Mouse (Mus musculus): Measurements from ENCODE around the gene Htra1. TPM values are rescaled to one million over a fixed set of nuclear protein-coding genes. Genes with fewer than 3 reads are reported as not detected.

Htra1 gene
- total RNA-seq, 2 experiments from 2014 or later, result not detected

DNA sequence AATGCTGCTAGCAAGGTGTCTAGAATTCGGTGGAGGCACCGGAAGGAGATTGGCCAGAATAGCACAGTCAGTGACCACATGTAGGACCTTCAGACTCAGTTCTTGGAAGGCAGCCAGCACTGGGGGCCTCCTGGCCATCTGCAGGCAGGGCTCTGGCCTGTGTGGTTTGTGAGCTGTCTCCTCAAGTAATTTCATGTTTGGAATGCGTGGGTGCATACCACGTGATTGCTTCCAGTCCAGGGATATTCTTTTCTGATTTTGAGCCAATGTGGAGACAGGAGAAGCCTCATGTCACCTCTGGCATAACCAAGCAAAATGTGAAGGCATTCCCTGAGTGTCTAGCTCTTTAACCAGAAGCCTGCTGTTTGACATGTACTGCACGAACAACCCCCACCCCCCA, 28.8 kb downstream of the Htra1 start:
- ATAC-seq (replicated peaks; ENCODE audit: poor library complexity, severe bottlenecking), result no peak

DNA sequence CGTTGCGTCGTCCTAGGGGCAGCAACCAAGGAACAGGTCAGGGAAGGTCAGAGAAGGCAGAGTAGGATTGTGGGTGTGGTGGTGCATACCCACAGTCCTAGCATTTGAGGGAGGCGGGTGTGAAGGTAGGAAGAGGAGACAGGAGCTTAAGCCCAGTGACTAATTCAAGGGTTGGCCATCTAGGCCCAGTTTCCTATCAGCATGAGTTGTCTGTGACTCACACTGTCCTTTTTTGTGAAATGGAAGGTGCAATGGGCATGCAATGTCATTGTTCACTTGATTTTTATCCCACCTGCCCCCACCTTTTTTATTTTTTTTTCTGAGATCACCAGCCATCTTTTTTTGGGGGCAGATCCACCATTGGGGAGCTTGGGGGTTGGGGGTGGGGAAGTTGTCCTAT, 29.5 kb downstream of the Htra1 start:
- no peak for ATAC-seq (replicated peaks; ENCODE audit: poor library complexity, severe bottlenecking)

DNA sequence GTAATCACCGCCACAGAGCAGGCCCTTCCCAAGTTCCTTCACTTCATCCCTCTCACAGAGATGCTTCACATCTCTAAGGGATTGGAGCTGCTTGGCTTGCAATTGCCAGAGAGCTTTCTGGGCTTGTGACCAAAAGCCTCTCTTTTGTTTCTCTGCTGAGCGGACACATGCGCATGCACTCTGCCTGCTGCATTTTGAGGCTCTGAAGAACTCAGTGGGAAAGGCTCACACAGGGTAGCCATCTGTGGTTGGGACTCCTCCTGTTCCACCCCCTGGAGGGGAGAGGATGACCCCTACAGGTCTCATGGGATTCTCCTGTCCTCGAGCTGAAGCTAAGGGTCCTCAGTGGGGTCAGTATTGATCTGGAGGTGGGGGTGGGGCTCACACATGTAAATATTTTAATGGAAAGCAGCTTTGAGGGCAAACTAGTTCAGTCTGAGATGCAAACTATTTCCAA, 30.0 kb downstream of the Htra1 start:
- no peak for ATAC-seq (replicated peaks; ENCODE audit: poor library complexity, severe bottlenecking)

DNA sequence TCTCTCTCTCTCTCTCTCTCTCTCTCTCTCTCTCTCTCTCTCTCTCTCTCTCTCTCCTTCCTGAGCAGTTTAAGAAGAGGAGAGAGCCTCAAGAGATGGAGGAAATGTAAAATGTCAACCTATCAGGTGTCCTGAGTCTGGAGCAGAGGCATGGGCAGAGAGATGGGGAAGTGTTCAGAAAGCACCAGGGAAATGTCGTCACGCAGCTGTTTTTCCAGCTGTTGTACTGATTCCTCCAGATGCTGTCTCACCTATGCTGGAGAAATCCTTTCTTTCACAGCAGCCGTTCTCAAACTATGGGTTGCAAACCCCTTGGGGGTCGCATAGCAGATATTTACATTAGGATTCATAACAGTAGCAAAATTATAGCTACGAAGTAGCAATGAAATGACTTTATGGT, 30.5 kb downstream of the Htra1 start:
- no peak for ATAC-seq (replicated peaks; ENCODE audit: poor library complexity, severe bottlenecking)

DNA sequence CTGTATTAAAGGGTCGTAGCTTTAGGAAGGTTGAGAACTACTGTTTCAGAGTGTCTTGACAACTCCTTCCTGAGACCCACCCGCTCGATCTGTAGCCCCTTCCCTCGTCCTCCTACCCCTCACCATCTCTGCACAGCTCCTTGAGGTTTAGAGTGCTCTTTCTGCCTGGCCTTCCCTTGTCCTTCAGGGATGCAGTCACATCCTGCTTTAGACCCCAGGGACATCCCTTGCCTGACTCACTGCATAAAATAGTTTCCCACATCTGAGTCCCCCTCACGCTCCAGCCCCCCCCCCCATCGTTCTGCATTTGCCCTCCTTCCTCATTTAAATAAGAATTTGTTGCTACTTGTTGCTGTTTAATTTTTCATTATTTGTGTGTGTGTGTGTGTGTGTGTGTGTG, 31.0 kb downstream of the Htra1 start:
- ATAC-seq (replicated peaks; ENCODE audit: poor library complexity, severe bottlenecking), result no peak

DNA sequence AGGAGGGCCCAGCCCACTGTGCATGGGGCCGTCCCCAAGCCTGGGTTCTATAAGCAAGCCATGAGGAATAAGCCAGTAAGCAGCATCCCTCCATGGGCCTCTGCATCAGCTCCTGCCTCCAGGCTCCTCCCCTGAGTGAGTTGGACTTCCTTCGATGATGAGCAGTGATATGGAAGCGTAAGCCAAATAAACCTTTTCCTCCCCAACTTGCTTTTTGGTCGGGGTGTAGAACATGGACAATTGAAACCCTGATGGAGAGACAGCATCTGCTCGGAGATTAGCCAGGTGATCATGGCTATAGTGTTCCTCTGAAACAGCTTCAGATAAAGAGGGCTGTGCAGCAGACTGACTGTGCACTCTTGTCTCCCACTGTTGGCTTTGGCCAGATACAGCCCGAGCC, 32.0 kb downstream of the Htra1 start:
- ATAC-seq (replicated peaks; ENCODE audit: poor library complexity, severe bottlenecking), result no peak

DNA sequence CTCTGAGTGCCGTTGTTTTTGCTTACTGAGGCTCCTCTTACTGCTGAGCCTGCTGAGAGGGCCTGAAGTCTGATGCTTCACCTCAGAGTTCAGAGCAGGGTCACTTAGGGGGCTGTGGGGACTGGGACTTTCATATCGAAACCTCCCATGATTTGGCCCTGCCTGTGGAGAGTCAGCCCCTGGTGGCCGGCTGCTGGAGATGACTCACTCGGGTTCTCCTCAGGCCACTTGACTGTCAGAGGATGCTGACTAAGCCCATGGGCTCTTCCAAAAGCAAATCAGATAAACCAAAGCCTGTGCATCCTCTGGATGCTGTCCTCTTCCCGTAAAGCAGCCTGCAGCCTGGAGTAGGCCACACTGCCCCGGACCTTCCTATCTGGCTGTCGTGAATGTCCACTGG, 32.6 kb downstream of the Htra1 start:
- no peak for ATAC-seq (replicated peaks; ENCODE audit: poor library complexity, severe bottlenecking)

DNA sequence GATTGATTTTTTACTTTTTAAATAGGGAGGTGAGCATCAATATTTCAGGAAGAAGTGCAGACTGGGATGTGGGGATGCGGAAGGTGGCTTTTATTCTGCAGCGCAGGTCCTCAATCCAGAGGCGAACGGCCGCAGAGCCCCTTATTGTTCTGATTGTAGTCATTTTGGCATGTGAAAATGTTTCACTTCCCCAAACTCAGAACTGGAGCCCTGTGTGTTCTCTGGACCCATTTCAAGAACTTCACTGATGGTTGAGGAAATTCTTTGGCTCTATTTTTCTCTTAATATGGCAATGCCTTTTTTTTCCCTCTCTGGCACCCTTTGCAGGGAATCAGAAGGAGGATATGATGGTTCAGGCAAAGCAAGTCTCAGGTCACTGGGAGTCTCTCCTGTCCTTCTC, 33.2 kb downstream of the Htra1 start:
- peak; percentile 50 for ATAC-seq (replicated peaks; ENCODE audit: poor library complexity, severe bottlenecking)

DNA sequence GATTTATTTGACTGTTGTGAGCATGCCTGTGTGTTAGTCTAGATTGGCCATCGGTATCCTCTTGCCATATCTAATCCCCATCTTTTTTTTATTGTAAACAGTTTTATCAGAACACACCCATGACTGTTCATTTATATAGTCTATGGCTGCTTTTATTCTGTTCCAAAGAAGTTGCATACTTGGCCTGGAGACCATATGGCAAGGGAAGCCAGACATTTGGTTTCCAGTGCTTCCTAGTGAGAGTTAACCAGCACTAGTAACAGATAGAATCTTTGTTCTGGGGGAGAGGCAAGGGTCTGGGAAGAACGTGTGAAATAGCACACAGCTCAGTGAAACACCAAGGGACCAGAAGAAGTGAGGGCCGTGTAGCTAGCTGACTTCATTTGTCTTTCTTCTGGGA, 33.6 kb downstream of the Htra1 start:
- no peak for ATAC-seq (replicated peaks; ENCODE audit: poor library complexity, severe bottlenecking)

DNA sequence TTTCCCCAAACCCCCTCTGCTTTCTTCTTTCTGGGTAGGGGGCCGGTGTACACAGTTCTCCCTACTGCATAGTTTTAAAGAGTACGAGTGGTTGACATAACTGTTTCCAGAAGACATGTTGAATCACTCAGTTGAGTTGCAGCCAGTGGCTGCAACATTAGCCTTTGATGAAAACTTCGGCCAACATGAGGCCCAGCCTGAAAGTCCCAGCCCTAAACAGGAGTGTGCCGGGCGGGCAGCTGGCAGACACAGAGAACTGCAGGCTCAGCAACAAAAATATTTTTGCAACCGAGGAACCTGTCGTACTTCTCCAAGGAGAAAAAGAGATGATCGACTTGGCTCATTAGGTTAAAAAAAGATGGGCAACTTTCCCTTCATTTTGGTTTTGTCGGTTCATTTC, 36.9 kb downstream of the Htra1 start:
- no peak for ATAC-seq (replicated peaks; ENCODE audit: poor library complexity, severe bottlenecking)

DNA sequence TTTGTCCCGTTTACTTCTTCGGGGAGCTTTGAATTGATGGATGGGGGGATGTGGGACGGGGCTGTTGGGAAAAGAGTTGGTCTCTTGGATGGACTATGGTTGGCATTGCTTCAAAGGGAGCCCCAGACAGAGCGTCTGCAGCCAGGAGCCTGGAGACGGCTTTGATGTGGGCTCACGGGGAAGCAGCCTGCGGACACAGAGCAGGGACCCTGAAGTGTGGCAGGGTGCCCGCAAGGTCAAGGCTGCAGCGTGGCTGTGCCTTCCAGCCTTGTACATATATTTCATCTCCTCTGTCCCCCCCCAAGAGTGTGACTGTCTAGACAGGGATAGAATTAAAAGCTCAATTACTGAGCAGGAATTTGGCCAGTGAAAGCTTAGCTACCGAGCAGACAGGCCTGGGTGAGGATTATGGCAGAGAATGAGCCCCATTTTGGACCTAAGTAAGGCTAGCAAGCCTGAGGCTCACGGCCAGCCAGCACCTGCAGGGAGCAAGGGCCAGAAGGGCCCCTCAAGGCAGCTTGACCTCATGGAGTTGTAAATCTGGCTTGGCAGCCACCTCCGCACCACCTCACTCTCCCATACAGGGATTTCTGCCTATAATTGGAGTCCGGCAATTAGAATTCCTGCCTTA, 40.5 kb downstream of the Htra1 start:
- ATAC-seq (replicated peaks; ENCODE audit: poor library complexity, severe bottlenecking), result no peak

DNA sequence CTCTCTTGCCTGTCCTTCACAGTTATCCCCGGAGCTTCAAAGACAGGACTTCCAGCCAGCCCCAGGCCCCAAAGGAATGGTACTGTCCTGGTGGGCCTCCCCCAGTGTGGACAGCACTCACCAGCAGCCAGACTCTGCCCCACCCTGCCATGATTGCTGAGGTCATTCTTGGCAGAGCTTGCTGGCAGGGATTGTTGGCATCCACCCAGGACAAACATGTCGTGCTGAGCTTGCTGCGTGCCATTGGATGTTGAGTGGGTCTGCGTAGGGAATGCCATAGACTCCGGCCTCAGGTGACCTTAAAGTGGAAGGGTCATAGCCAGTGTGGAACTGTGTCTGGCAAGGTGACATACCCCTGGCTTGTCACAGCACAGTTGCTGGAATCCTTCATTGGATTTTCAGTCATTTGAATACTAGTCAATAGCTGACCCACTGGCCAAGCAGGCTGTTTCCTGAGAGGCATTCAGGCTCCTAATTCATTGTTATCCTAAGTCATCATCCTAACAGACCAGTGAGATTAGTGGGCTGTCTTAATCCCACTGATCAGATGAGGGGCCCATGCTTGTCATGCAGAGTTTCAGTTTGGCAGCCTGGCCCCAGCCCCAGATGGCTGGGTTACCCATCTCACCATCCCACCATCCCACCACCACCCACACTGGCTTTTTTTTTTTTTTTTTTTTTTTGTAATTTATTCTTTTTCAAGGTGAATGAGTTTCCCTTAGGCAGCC, 42.0 kb downstream of the Htra1 start:
- no peak for ATAC-seq (replicated peaks; ENCODE audit: poor library complexity, severe bottlenecking)

DNA sequence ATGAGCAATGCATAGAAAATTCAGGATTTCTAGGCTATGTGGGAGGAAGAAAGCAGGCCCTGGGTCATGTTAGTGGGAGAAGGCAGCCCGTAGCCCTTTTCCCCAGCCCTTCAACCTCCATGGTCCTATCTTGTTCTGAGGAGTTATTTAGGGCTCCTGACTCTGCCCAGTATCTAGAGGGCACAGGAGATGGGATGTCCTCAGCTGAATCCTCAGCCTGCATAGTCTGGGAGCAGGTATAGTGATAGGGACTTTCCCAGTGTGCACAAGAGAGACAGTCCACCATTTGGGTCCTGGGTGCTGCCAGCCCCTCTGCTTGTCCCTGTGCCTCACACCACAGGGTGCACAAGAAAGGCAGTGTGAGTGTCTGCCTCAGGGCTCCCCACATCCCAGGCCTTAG, 42.6 kb downstream of the Htra1 start:
- ATAC-seq (replicated peaks; ENCODE audit: poor library complexity, severe bottlenecking), result no peak

DNA sequence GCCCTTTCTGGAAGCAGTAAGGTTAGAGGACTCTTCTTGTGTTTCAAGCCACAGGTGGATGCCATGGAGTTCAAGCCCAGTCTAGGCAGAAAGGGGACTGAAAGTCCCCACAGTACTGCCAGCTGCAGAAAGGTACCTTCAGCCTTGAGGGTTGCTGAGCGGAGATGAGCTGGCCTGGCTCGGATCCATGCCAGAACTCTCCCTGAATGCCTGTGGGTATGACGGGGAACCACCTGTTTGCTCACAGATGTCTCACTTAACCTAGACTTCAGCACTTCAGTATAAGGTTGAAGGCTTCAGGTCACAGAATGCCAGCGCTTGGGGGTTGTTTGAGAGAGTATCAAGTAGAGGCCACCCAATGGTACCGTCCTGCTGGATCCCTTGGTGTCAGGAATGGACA, 44.2 kb downstream of the Htra1 start:
- ATAC-seq (replicated peaks; ENCODE audit: poor library complexity, severe bottlenecking), result no peak

DNA sequence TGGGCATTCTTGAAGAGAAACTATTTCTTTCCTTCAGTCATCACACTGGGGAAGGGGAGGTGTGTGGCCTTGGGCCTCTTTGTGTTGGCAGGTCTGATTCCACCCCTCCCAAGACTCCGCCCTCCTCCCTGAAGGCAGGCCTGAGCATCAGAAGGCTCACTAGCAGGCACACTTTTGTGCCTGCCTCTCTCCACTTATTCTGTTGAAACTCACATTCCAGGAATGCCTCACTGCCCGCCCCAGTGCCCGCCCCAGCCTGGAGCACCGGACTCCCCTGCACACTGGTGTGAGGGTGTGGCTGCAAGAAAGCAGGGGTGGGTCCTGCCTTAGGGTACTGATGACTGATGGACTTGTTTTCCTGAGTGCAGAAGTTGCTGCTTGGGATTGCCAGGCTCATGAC, 46.5 kb downstream of the Htra1 start:
- ATAC-seq (replicated peaks; ENCODE audit: poor library complexity, severe bottlenecking), result no peak

DNA sequence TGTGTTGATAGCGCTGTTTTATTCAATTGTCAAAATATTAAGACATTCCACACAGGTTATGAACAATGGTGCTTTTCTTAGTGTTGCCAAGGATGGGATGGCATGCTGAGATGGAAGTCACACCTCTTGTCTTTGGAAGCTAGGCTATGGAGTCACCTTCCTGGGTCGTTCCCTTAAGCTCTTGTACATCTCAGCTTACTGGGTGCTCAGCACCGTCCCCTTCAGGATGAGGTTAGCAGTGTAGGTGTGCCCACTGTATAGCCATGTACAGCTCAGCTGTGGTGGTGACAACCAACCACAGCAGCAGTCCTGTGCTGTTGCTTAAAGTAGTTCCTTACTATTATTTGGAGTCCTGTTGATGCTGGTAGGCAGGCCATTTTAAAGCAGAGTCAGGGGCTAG, 47.0 kb downstream of the Htra1 start:
- ATAC-seq (replicated peaks; ENCODE audit: poor library complexity, severe bottlenecking), result no peak

DNA sequence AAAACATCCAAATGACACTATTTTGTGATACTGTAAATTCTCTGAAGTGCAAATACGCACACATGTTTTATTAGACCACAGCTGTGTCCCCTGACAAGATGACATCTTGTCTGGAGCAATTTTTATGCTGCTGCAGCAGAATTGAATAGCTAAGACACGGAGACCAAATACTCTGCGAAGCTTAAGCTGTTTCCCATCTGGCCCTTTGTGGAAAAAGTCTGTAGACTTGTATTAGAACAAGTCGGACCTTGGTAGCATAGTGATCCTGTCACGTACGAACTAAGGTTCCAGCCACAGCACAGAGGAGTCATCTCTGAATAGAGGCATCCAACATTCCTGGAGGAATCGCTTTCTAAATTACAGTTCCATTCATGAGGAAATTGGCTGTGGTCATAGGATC, 48.4 kb downstream of the Htra1 start:
- no peak for ATAC-seq (replicated peaks; ENCODE audit: poor library complexity, severe bottlenecking)

DNA sequence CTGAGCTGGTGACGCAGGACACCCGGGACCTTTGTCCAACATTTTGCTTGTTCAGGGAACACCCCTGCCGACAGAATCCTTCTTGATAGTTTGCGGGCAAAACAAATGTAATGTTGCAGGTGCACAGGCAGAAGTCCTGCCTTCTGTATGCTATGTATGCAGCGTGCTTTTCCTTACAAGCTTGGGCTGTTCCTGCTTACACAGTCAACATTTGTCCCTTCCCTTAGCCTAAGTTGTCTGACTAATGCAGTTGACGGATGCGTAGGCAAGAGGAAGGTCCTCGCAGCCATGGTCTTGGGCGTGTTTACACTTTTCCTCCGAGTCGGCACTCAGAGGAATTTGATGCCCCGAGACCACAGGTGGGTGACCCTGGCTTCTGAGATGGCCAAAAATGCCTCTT, 49.3 kb downstream of the Htra1 start:
- ATAC-seq (replicated peaks; ENCODE audit: poor library complexity, severe bottlenecking), result no peak

DNA sequence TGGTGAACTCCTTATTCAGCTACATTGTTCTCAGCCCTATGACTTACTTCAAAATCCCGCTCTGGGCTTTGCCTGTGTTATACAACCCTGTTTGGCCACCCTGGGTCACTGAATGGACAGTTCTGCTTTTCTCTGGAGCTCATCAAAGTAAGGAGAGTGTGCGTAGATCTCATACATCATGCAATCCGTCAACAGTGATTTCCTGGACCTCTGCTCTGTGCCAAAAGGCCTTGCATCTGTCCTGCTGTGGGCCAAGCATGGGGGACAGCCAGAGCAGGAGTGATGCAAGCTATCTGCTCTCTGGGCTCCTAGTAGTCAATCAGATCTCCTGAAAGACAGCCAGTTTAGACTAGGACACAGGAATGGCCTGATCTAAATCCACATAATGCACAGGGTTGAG, 49.8 kb downstream of the Htra1 start:
- ATAC-seq (replicated peaks; ENCODE audit: poor library complexity, severe bottlenecking), result no peak

DNA sequence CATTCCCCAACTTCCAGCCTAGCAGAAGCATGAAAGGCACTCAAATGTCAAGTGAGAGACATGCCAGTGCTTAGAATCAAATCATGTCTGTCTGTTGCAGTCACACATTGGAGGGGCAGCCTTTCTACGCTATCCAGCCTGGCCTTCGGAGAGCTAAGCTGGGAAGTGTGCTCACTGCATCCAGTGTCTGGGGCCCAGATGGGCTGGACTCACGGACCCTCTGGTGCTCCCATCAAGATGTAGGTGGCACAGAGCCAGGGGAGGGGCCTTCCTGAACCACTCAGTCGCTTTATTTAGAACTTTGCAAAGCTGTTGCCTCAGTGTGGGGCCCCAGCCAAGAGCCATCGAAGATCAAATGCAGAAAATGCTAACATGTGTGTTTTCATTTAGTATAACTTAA, 52.2 kb downstream of the Htra1 start:
- ATAC-seq (replicated peaks; ENCODE audit: poor library complexity, severe bottlenecking), result no peak

DNA sequence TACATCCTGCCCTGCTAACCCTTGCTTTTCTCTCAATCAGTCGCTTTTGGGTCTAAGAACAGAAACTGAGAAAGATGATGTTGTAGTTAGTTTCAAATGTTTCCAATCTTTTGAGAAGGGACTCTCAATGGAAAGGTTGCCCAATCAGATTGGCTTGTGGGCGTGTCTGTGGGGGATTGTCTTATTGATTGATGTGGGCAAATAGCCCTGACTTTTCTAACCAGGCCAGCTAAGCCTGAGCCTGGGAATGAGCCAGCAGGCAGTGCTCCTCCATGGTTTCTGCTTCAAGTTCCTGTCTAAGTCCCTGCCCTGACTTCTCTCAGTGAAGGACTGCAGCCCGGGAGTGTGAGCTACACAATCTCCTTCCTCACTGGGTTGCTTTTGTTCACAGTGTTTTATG, 53.5 kb downstream of the Htra1 start:
- ATAC-seq (replicated peaks; ENCODE audit: poor library complexity, severe bottlenecking), result no peak

DNA sequence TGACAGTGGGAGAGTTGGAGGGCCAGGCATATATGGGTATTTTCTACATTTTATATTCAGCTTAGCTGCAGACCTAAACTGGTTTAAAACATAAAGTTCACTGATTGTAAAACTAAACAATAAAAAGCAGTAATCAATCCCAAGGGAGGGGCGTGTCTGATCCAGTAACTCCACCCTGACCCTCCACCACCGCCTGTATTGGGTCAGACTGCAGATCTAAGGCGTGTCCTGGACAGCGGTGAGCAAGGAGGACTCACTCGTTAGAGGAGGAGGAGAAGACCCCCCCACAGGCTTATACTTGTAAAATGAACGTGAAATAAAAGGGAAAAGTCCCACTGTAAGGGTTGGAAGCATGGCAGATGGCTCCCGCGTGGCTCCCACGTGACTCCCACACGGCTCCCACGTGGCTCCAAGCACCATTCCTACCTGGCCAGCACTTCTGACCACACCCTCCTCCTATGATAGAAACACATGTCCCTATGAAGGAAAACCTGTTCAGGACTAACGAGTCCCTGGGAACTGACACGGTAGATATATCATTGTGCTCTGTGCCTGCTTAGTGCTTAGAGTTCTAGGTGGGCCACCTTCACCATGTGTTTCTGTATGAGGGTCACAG, 55.4 kb downstream of the Htra1 start:
- no peak for ATAC-seq (replicated peaks; ENCODE audit: poor library complexity, severe bottlenecking)

Data from granulocyte monocyte progenitor cell, adult 5-6 weeks (primary cell).